ENCODE assay signal across 29 mouse cellular contexts in the genomic region with DNA sequence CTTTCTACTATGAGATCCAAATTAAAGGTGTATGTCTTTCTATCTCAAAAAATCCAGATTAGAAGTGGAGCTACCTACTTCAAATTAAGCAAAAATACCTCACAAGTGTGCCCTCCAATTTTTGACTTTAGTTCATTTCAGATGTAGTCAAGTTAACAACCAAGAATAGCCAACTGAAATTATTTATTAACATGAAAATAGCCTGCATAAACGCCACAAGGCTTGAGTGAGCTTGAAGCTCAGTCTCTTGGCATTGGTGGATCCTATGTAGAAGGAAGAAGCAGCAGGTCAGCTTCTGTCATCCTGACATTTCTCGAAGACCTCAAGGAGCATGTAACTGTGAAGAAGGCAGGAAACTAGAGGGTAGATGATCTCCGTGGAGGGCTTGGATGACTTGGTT.
"Had no signal": no experiment of that assay in that cellular context is flagged by ENCODE, and none has a peak within 500 bp of the region (broad histone marks: within the 10 kb centered on the region; RNA-seq: fewer than 3 reads in every experiment).

No protein-coding gene starts in this region.

- H3K36me3 ChIP-seq: heart, embryonic 12.5 days; heart, embryonic 13.5 days; heart, embryonic 15.5 days; hindbrain, embryonic 10.5 days; hindbrain, embryonic 12.5 days; hindbrain, embryonic 13.5 days; hindbrain, embryonic 15.5 days; intestine, embryonic 15.5 days had no signal

- ATAC-seq: hindbrain, embryonic 16.5 days; hindbrain, postnatal 0 days; inflammation-experienced regulatory T-cells, adult 6 months; intestine, embryonic 15.5 days; intestine, embryonic 16.5 days; intestine, postnatal 0 days had no signal

- H3K9ac ChIP-seq: heart, embryonic 12.5 days; heart, embryonic 13.5 days; heart, embryonic 15.5 days; hindbrain, embryonic 12.5 days; hindbrain, embryonic 13.5 days; hindbrain, embryonic 14.5 days; hindbrain, embryonic 15.5 days; intestine, embryonic 15.5 days had no signal

- H3K27ac ChIP-seq: heart, embryonic 13.5 days; heart, embryonic 15.5 days; hindbrain, embryonic 10.5 days; hindbrain, embryonic 12.5 days; hindbrain, embryonic 13.5 days; hindbrain, embryonic 14.5 days; hindbrain, embryonic 15.5 days; hindbrain, postnatal 0 days; intestine, embryonic 15.5 days; kidney, postnatal 0 days; layer of hippocampus, adult 2 months; left cerebral cortex, adult 2 months had no signal

- H3K27me3 ChIP-seq: heart, embryonic 12.5 days; heart, embryonic 13.5 days; heart, embryonic 15.5 days; hindbrain, embryonic 12.5 days; hindbrain, embryonic 13.5 days; hindbrain, embryonic 15.5 days; intestine, embryonic 15.5 days had no signal

- DNase-seq: heart, postnatal 10 days; heart, postnatal 14 days; heart, postnatal 36 days; heart, postnatal 4 days; kidney, adult 18-20 months; kidney, postnatal 10 days; kidney, postnatal 14 days; kidney, postnatal 25 days; kidney, postnatal 4 days; layer of hippocampus, adult 9-11 months; layer of hippocampus, postnatal 36 days had no signal

- H3K9me3 ChIP-seq: heart, embryonic 12.5 days; heart, embryonic 13.5 days; heart, embryonic 15.5 days; hindbrain, embryonic 10.5 days; hindbrain, embryonic 12.5 days; hindbrain, embryonic 13.5 days; hindbrain, embryonic 15.5 days; intestine, embryonic 15.5 days had no signal

- H3K4me1 ChIP-seq: heart, embryonic 12.5 days; heart, embryonic 13.5 days; heart, embryonic 15.5 days; hindbrain, embryonic 10.5 days; hindbrain, embryonic 12.5 days; hindbrain, embryonic 13.5 days; hindbrain, embryonic 15.5 days; intestine, embryonic 15.5 days had no signal

- H3K4me2 ChIP-seq: heart, embryonic 11.5 days; heart, embryonic 12.5 days; heart, embryonic 13.5 days; heart, embryonic 15.5 days; hindbrain, embryonic 12.5 days; hindbrain, embryonic 13.5 days; hindbrain, embryonic 14.5 days; hindbrain, embryonic 15.5 days; intestine, embryonic 15.5 days had no signal

- H3K4me3 ChIP-seq: heart, embryonic 12.5 days; heart, embryonic 13.5 days; heart, embryonic 15.5 days; hindbrain, embryonic 10.5 days; hindbrain, embryonic 12.5 days; hindbrain, embryonic 13.5 days; hindbrain, embryonic 15.5 days; intestine, embryonic 15.5 days; layer of hippocampus, adult 2 months; left cerebral cortex, adult 2 months had no signal
